Mouse (Mus musculus) neural tube, embryonic 15.5 days (tissue): ENCODE measurements around the gene Abi1. TPM values are rescaled to one million over a fixed set of nuclear protein-coding genes. Genes with fewer than 3 reads are reported as not detected.

Experiments
- polyA plus RNA-seq: library from polyadenylated mRNA; unstranded; fragments of >200 nt; fragmentation: Nextera tagmentation; extraction: Ambion mirVana; gene quantifications from 2 replicates; pipeline ENCODE4 v1.2.1, GENCODE M21; 2015

The Abi1 gene
- polyA plus RNA-seq, 1 experiment from 2014 or later, result 57.3 TPM

Other genes starting within 250 kb of the Abi1 start
- 24.9 and 25.6 TPM in 2 replicates for gene Pdss1, start 144.7 kb downstream of the Abi1 start, polyA plus RNA-seq
- 69.1 and 80.0 TPM in 2 replicates for gene Acbd5, start 27.9 kb upstream of the Abi1 start, polyA plus RNA-seq
- 1.8 and 3.2 TPM in 2 replicates for gene Mastl, start 115.8 kb upstream of the Abi1 start, polyA plus RNA-seq
- gene Yme1l1, start 116.1 kb upstream of the Abi1 start, polyA plus RNA-seq, result 55.7 and 60.8 TPM in 2 replicates
- 0.10 TPM in 1 of 2 replicates, not detected in the other for gene 4931423N10Rik, start 167.2 kb upstream of the Abi1 start, polyA plus RNA-seq